Mouse (Mus musculus): ENCODE results near the gene Hexa. TPM values are rescaled to one million over a fixed set of nuclear protein-coding genes. Genes with fewer than 3 reads are reported as not detected.

Gene Hexa
- polyA plus RNA-seq (2015; fragmentation: Nextera tagmentation; extraction: Ambion mirVana) = 58.9 and 67.1 TPM in 2 replicates

GRCm38 (mm10) chr9:59539441-59540137 lies at the start of gene Hexa, which contains the start of gene Tmem202:
Gene Hexa (plus strand): TSS chr9:59539540.
Gene Tmem202 (minus strand): TSS chr9:59539847.
- WGBS = 1% methylated on average over 55 of the region's 55 CpGs
- 0 out of 2 replicates have a peak within 1 kb of the TSS, but pooled peaks have one; percentile 52 for H3K27ac ChIP-seq
- ATAC-seq (replicated peaks; ENCODE audit: low FRiP score) = peak; percentile 94

GRCm38 (mm10) chr9:59508146-59508545 lies 31.2 kb upstream of the Hexa start:
- Histone ChIP-seq H3K9ac (no peak overlapping the region), H3K27me3 (no peaks in the 10 kb centered on the region), H3K4me1 (no peaks in the 10 kb centered on the region), H3K9me3 (replicated peaks) (no peaks in the 10 kb centered on the region), H3K27ac (no peak overlapping the region), H3K4me3 (replicated peaks) (no peak overlapping the region), H3K36me3 (no peaks in the 10 kb centered on the region), H3K4me2 (no peak overlapping the region)
- no peak for ATAC-seq (replicated peaks; ENCODE audit: low FRiP score)
- 50% methylated on average over 1 of the region's 1 CpGs for WGBS

More at GRCm38 (mm10) chr9:59539441-59540137, at the start of gene Hexa, which contains the start of gene Tmem202:
- Histone ChIP-seq H3K4me1 (peaks cover 22% of the 10 kb centered on the region), H3K9me3 (replicated peaks) (no peaks in the 10 kb centered on the region), H3K4me3 (replicated peaks) (peak within 1 kb of the TSS; percentile 78), H3K36me3 (no peaks in the 10 kb centered on the region), H3K9ac (peak within 1 kb of the TSS; percentile 60), H3K27me3 (no peaks in the 10 kb centered on the region), H3K4me2 (peak within 1 kb of the TSS; percentile 88)

GRCm38 (mm10) chr9:59512381-59512780 lies 27.0 kb upstream of the Hexa start:
- no peak overlapping the region for H3K27ac ChIP-seq
- no peak overlapping the region for H3K4me2 ChIP-seq
- no peaks in the 10 kb centered on the region for H3K36me3 ChIP-seq
- 0 out of 2 replicates have a peak, but pooled peaks cover 2% of the 10 kb centered on the region for H3K4me1 ChIP-seq
- 33% methylated on average over 4 of the region's 4 CpGs for WGBS
- no peak overlapping the region for H3K9ac ChIP-seq
- no peak for ATAC-seq (replicated peaks; ENCODE audit: low FRiP score)
- no peak overlapping the region for H3K4me3 ChIP-seq (replicated peaks)
- H3K9me3 ChIP-seq (replicated peaks) = no peaks in the 10 kb centered on the region
- H3K27me3 ChIP-seq = no peaks in the 10 kb centered on the region

DNA sequence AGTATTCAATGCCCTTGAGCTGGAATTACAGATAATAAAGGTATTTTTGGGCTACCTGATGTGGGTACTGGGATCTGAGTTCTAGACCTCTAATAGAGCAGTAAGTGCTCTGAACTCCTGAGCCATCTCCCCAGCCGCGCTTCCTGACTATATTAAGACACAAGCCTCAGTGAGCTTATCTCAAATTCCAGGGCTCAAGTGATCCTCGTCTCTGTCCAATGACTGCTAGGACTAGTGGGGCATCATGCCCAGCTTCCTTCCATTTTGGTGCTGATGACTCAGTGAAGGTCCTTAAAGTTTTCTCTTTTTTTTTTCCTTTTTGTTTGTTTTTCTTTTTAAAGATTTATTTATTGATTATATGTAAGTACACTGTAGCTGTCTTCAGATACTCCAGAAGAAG lies 24.3 kb upstream of the Hexa start:
- no peak overlapping the region for H3K4me3 ChIP-seq (replicated peaks)
- no peak overlapping the region for H3K4me2 ChIP-seq
- H3K36me3 ChIP-seq = no peaks in the 10 kb centered on the region
- no peaks in the 10 kb centered on the region for H3K9me3 ChIP-seq (replicated peaks)
- no peak for ATAC-seq (replicated peaks; ENCODE audit: low FRiP score)
- no peaks in the 10 kb centered on the region for H3K27me3 ChIP-seq
- no peak overlapping the region for H3K9ac ChIP-seq
- WGBS = 63% methylated on average over 3 of the region's 3 CpGs
- no peak overlapping the region for H3K27ac ChIP-seq
- H3K4me1 ChIP-seq = 0 out of 2 replicates have a peak, but pooled peaks cover 2% of the 10 kb centered on the region

DNA sequence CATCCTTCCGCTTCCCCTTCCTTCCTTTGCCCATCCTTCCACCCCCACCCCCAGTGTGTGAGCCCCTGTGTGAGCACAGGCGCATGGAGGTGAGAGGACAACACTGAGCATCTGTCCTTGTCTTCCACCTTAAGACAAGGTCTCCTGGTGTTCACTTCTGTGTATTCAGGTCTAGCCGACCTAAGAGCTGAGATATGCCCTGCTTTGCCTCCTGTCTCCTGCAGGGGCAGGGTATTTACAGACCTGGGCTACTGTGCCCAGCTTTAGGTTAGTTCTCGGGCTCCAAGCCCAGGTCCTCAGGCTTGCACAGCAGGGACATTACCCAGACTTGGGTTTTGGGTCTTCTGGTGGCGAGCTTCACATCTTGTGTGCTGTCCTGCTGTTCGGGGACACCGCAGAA lies 22.2 kb upstream of the Hexa start:
- no peak overlapping the region for H3K4me2 ChIP-seq
- ATAC-seq (replicated peaks; ENCODE audit: low FRiP score) = no peak
- no peak overlapping the region for H3K4me3 ChIP-seq (replicated peaks)
- H3K9me3 ChIP-seq (replicated peaks) = no peaks in the 10 kb centered on the region
- H3K27me3 ChIP-seq = no peaks in the 10 kb centered on the region
- 42% methylated on average over 7 of the region's 7 CpGs for WGBS
- H3K27ac ChIP-seq = no peak overlapping the region
- H3K4me1 ChIP-seq = 0 out of 2 replicates have a peak, but pooled peaks cover 2% of the 10 kb centered on the region
- no peak overlapping the region for H3K9ac ChIP-seq
- H3K36me3 ChIP-seq = no peaks in the 10 kb centered on the region

GRCm38 (mm10) chr9:59518976-59519375 lies 20.4 kb upstream of the Hexa start:
- Histone ChIP-seq H3K4me2 (no peak overlapping the region), H3K9me3 (replicated peaks) (no peaks in the 10 kb centered on the region), H3K27me3 (no peaks in the 10 kb centered on the region), H3K36me3 (no peaks in the 10 kb centered on the region), H3K9ac (no peak overlapping the region), H3K4me3 (replicated peaks) (no peak overlapping the region), H3K4me1 (0 out of 2 replicates have a peak, but pooled peaks cover 2% of the 10 kb centered on the region), H3K27ac (no peak overlapping the region)
- 68% methylated on average over 5 of the region's 5 CpGs for WGBS
- no peak for ATAC-seq (replicated peaks; ENCODE audit: low FRiP score)

DNA sequence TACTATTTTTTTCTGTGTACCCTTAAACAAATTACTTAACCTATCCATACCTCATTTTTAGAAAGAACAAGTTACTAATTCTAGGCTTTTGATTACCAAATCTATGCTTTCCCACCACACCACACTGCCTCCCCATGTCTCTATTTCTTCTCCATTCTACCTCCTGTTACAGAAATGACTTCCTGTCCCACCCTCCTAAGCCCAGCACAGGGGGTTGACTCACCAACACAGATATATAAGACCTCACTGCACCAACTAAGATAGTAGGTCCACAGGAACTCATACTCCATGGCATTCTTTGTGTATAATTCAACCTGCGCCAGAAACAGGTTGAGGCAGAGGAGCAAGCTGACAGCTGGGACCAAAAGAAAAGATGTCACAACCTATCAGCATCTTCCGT lies 19.9 kb upstream of the Hexa start:
- Histone ChIP-seq H3K9me3 (replicated peaks) (no peaks in the 10 kb centered on the region), H3K9ac (no peak overlapping the region), H3K27ac (no peak overlapping the region), H3K4me1 (0 out of 2 replicates have a peak, but pooled peaks cover 2% of the 10 kb centered on the region), H3K4me2 (no peak overlapping the region), H3K4me3 (replicated peaks) (no peak overlapping the region), H3K27me3 (no peaks in the 10 kb centered on the region), H3K36me3 (no peaks in the 10 kb centered on the region)
- WGBS = 85% methylated on average over 2 of the region's 2 CpGs
- no peak for ATAC-seq (replicated peaks; ENCODE audit: low FRiP score)

GRCm38 (mm10) chr9:59522906-59523305 lies 16.4 kb upstream of the Hexa start:
- H3K4me1 ChIP-seq = no peaks in the 10 kb centered on the region
- no peaks in the 10 kb centered on the region for H3K36me3 ChIP-seq
- no peak overlapping the region for H3K27ac ChIP-seq
- H3K9ac ChIP-seq = no peak overlapping the region
- no peaks in the 10 kb centered on the region for H3K9me3 ChIP-seq (replicated peaks)
- no peak for ATAC-seq (replicated peaks; ENCODE audit: low FRiP score)
- no peak overlapping the region for H3K4me3 ChIP-seq (replicated peaks)
- no peak overlapping the region for H3K4me2 ChIP-seq
- 48% methylated on average over 4 of the region's 4 CpGs for WGBS
- no peaks in the 10 kb centered on the region for H3K27me3 ChIP-seq

DNA sequence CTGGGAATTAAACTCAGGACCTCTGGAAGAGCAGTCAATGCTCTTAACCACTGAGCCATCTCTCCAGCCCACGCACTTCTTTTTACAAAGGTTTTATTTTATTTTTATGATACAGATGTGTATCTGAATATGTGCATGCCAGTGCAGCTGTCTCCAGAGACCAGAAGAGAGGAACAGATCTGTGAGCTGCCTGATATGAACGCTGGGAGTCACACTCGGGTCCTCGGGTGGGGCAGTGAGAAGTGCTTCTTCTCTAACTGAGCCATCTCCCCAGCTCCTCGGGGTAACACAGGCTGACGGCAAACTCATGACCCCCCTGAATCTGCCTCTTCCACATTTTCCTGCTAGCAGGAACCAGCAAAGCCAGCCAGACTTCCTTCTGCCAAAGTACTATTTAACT lies 12.6 kb upstream of the Hexa start:
- WGBS = 78% methylated on average over 6 of the region's 6 CpGs
- no peaks in the 10 kb centered on the region for H3K9me3 ChIP-seq (replicated peaks)

GRCm38 (mm10) chr9:59527580-59527979 lies 11.8 kb upstream of the Hexa start:
- Histone ChIP-seq H3K36me3 (no peaks in the 10 kb centered on the region), H3K4me3 (replicated peaks) (no peak overlapping the region), H3K27me3 (no peaks in the 10 kb centered on the region), H3K9ac (no peak overlapping the region), H3K27ac (no peak overlapping the region), H3K4me1 (no peaks in the 10 kb centered on the region), H3K9me3 (replicated peaks) (no peaks in the 10 kb centered on the region), H3K4me2 (no peak overlapping the region)
- 84% methylated on average over 3 of the region's 3 CpGs for WGBS
- no peak for ATAC-seq (replicated peaks; ENCODE audit: low FRiP score)

More for the DNA sequence above, 12.6 kb upstream of the Hexa start:
- Histone ChIP-seq H3K27me3 (no peaks in the 10 kb centered on the region), H3K4me2 (no peak overlapping the region), H3K27ac (no peak overlapping the region), H3K9ac (no peak overlapping the region), H3K4me1 (no peaks in the 10 kb centered on the region), H3K4me3 (replicated peaks) (no peak overlapping the region), H3K36me3 (no peaks in the 10 kb centered on the region)
- ATAC-seq (replicated peaks; ENCODE audit: low FRiP score) = no peak

DNA sequence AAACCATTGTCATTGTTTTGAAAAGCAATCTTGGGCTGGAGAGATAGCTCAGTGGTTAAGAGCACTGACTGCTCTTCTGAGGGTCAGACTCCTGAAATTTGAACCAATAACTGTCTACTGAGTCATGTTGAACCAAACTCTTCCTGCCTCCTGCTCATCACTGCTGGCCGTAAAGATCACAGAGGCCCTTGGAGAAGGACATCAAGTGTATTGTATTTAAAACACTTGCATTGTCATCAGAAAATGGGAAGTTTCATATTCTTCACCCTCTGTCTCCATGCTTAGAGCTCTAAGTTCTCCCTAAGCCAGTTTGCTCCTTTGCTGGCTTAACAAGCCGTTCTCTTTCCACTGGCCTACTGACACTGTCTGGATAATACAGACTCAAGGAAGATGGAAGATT lies 11.1 kb upstream of the Hexa start:
- WGBS = 76% methylated on average over 2 of the region's 2 CpGs
- Histone ChIP-seq H3K4me1 (no peaks in the 10 kb centered on the region), H3K9ac (no peak overlapping the region), H3K4me3 (replicated peaks) (no peak overlapping the region), H3K27ac (no peak overlapping the region), H3K36me3 (no peaks in the 10 kb centered on the region), H3K27me3 (no peaks in the 10 kb centered on the region), H3K4me2 (no peak overlapping the region), H3K9me3 (replicated peaks) (no peaks in the 10 kb centered on the region)
- no peak for ATAC-seq (replicated peaks; ENCODE audit: low FRiP score)

GRCm38 (mm10) chr9:59531645-59532044 lies 7.7 kb upstream of the Hexa start:
- no peak overlapping the region for H3K9ac ChIP-seq
- 29% methylated on average over 5 of the region's 5 CpGs for WGBS
- H3K36me3 ChIP-seq = no peaks in the 10 kb centered on the region
- no peak overlapping the region for H3K4me2 ChIP-seq
- H3K4me3 ChIP-seq (replicated peaks) = no peak overlapping the region
- no peaks in the 10 kb centered on the region for H3K4me1 ChIP-seq
- no peak overlapping the region for H3K27ac ChIP-seq
- ATAC-seq (replicated peaks; ENCODE audit: low FRiP score) = no peak
- H3K27me3 ChIP-seq = no peaks in the 10 kb centered on the region
- H3K9me3 ChIP-seq (replicated peaks) = no peaks in the 10 kb centered on the region

Measured in kidney, embryonic 15.5 days (tissue).